Mouse (Mus musculus): ENCODE results near the gene Bcl7a. TPM values are rescaled to one million over a fixed set of nuclear protein-coding genes. Genes with fewer than 3 reads are reported as not detected.
A peak's percentile ranks its signal among the peaks of the same experiment; 100 is the strongest.

Gene Bcl7a
- total RNA-seq, 2 experiments from 2014 or later: 4.9 to 10.7 TPM

GRCm38 (mm10) chr5:123416149-123416548 lies 72.5 kb downstream of the Bcl7a start:
- intact Hi-C loops (cut with DNase I): loop anchor here (2.0 kb wide), 1 partner anchor 19 kb away; no protein-coding TSS in a partner anchor
- H3K27ac ChIP-seq: peak overlapping the region; percentile 86
- H3K4me3 ChIP-seq: no peak overlapping the region
- no peak for DNase-seq
- no peak for TF ChIP-seq CTCF (IDR thresholded peaks at IDR 0.05)

DNA sequence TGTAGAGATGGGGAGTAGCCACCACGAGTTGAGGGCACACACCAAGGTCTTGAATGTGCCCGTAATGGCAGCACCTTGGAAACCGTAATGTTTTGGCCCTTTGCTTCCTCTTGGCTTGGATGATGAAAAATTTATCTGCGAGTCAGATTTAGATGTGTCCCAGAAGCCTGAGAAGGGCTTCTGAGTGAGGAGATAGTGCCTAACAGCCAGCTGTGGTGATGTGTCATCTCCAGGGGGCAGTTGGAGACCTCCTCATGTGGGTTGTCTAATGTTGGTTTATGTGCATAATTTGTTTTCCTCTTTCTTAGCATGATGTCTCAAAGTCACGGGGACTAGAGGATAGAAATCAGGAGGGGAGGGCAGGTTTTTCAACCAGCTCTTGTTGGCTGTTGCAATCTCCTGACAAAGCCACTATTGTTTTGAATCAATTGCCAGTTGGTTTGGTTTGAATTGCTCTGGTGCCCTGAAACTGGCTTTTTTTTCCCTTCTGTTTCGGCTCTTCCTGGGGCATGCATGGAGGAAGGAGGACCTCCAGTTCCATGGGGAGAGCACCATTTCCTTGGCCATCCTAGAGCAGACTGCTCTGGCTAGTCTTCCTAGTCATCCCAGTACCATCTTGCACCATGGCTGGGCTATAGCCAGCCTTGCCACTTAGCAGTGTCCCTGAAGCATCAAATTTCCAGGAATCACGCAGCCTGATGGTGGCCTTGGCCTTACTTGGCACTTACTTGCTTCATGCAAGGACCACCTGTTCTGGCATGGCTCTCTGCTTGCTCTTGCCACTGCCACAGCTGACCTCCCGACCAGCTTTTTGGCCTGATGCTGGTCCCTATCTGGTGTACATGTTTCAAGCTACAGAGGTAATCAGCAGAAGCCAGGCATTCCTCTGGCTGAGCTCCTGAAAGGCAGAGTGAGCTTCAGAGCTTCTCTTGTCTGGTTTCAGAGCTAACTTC lies 73.2 kb downstream of the Bcl7a start:
- DNase-seq: peak; percentile 87
- intact Hi-C loops (cut with DNase I): loop anchor here (2.0 kb wide), 1 partner anchor 20 kb away; no protein-coding TSS in a partner anchor
- TF ChIP-seq CTCF (IDR thresholded peaks at IDR 0.05): no peak
- no peak overlapping the region for H3K4me3 ChIP-seq
- H3K27ac ChIP-seq: peak overlapping the region; percentile 86

- Histone ChIP-seq H3K4me3 (no peak overlapping the region), H3K27ac (peak overlapping the region; percentile 85)
- DNase-seq: no peak
- TF ChIP-seq CTCF (IDR thresholded peaks at IDR 0.05): no peak
- intact Hi-C loops (cut with DNase I): no loop called here
Measured at GRCm38 (mm10) chr5:123423885-123424284, 80.3 kb downstream of the Bcl7a start.

Other genes with a start within 250 kb of the Bcl7a start
- under 1 TPM; 0.28 to 0.36 TPM for gene Rhof, start 211.1 kb upstream of the Bcl7a start, total RNA-seq (2021)
- 10 to 100 TPM in 1 of 2 experiments, 1 to 10 TPM in 1; 9.8 to 11.3 TPM for gene Setd1b, start 201.6 kb upstream of the Bcl7a start, total RNA-seq (2021)
- 10 to 100 TPM; 13.3 to 16.9 TPM for gene Psmd9, start 174.4 kb upstream of the Bcl7a start, total RNA-seq (2021)
- not detected for gene Hpd, start 161.1 kb upstream of the Bcl7a start, total RNA-seq (2021)
- gene Wdr66, start 91.7 kb upstream of the Bcl7a start, total RNA-seq (2021): 1 to 10 TPM in 1 of 2 experiments, under 1 TPM in 1; 0.56 to 1.5 TPM
- gene Mlxip, start 51.0 kb downstream of the Bcl7a start, total RNA-seq (2021): 10 to 100 TPM; 55.7 to 66.0 TPM
- gene Lrrc43, start 145.5 kb downstream of the Bcl7a start, total RNA-seq (2021): not detected
- not detected for gene Il31, start 145.7 kb downstream of the Bcl7a start, total RNA-seq (2021)
- gene B3gnt4, start 166.6 kb downstream of the Bcl7a start, total RNA-seq (2021): not detected
- 10 to 100 TPM; 37.7 to 47.7 TPM for gene Diablo, start 180.3 kb downstream of the Bcl7a start, total RNA-seq (2021)
- under 1 TPM in 1 of 2 experiments, not detected in 1; 0.36 TPM for gene Gm49027, start 181.7 kb downstream of the Bcl7a start, total RNA-seq (2021)
- gene Vps33a, start 229.2 kb downstream of the Bcl7a start, total RNA-seq (2021): 10 to 100 TPM; 34.0 to 36.7 TPM

All from gastrocnemius, adult 2 months (tissue).